Comparison of ENCODE assay signal across 8 mouse cellular contexts in genomic region chr7:127935748-127936159, GRCm38 (mm10). TPM values are rescaled to one million over a fixed set of nuclear protein-coding genes. Genes with fewer than 3 reads are reported as not detected.
A peak's percentile ranks its signal among the peaks of the same experiment; 100 is the strongest.
DNase-seq lines count a peak whose midpoint lies in the region; ATAC-seq lines count a peak whose summit lies in the region.

No protein-coding gene starts in this region.

- peak overlapping the region; percentile 97 for H3K4me2 ChIP-seq in lung, embryonic 15.5 days
- H3K4me2 ChIP-seq in embryonic facial prominence, embryonic 14.5 days (ENCODE audit: low read depth, low read length) = peak overlapping the region; percentile 81
- H3K4me2 ChIP-seq in limb, embryonic 11.5 days (ENCODE audit: low read depth, severe bottlenecking) = peak overlapping the region; percentile 96
- H3K4me2 ChIP-seq in neural tube, embryonic 13.5 days = peak overlapping the region; percentile 88

- H3K4me3 ChIP-seq in lung, embryonic 15.5 days = peak overlapping the region; percentile 73
- peak overlapping the region; percentile 77 for H3K4me3 ChIP-seq in embryonic facial prominence, embryonic 14.5 days (ENCODE audit: low read depth, low read length)
- H3K4me3 ChIP-seq in limb, embryonic 11.5 days (ENCODE audit: low read depth, low read length) = peak overlapping the region; percentile 72
- peak overlapping the region; percentile 74 for H3K4me3 ChIP-seq in neural tube, embryonic 13.5 days

- no peak for DNase-seq in lung, postnatal 14 days
- peak; percentile 29 for DNase-seq in embryonic facial prominence, embryonic 14.5 days (ENCODE audit: low spot score)
- DNase-seq in limb, embryonic 11.5 days (ENCODE audit: low spot score) = no peak
- no peak for DNase-seq in adrenal gland, adult (ENCODE audit: inconsistent age in 2 of 2, low spot score in 1 of 2)
- DNase-seq in urinary bladder, adult 18-20 months (ENCODE audit: low spot score in 2 of 2) = no peak
- no peak for DNase-seq in cerebellum, postnatal 14 days

- H3K27ac ChIP-seq in lung, embryonic 15.5 days = peak overlapping the region; percentile 71
- H3K27ac ChIP-seq in embryonic facial prominence, embryonic 14.5 days (replicated peaks; ENCODE audit: low read depth, low read length) = peak overlapping the region; percentile 65; the same call in 1 of the 2 replicates
- H3K27ac ChIP-seq in limb, embryonic 11.5 days (replicated peaks; ENCODE audit: low read depth, low read length) = no peak overlapping the region
- peak overlapping the region; percentile 82 for H3K27ac ChIP-seq in neural tube, embryonic 13.5 days (replicated peaks)

- no peaks in the 10 kb centered on the region for H3K9me3 ChIP-seq in lung, embryonic 15.5 days
- H3K9me3 ChIP-seq in embryonic facial prominence, embryonic 14.5 days (ENCODE audit: control insufficient read depth, low read length) = no peaks in the 10 kb centered on the region
- no peaks in the 10 kb centered on the region for H3K9me3 ChIP-seq in limb, embryonic 11.5 days (ENCODE audit: control insufficient read depth, low read length)
- H3K9me3 ChIP-seq in neural tube, embryonic 13.5 days = no peaks in the 10 kb centered on the region

- peak overlapping the region; percentile 78 for H3K9ac ChIP-seq in lung, embryonic 15.5 days
- H3K9ac ChIP-seq in embryonic facial prominence, embryonic 14.5 days (ENCODE audit: low read depth, low read length) = peak overlapping the region; percentile 68
- peak overlapping the region; percentile 75 for H3K9ac ChIP-seq in limb, embryonic 11.5 days (ENCODE audit: low read length)
- peak overlapping the region; percentile 87 for H3K9ac ChIP-seq in neural tube, embryonic 13.5 days

- no peaks in the 10 kb centered on the region for H3K36me3 ChIP-seq in lung, embryonic 15.5 days
- H3K36me3 ChIP-seq in embryonic facial prominence, embryonic 14.5 days (ENCODE audit: control insufficient read depth, insufficient read depth, low read length) = no peaks in the 10 kb centered on the region
- H3K36me3 ChIP-seq in limb, embryonic 11.5 days (ENCODE audit: control insufficient read depth, insufficient read depth, low read length) = no peaks in the 10 kb centered on the region
- H3K36me3 ChIP-seq in neural tube, embryonic 13.5 days = no peaks in the 10 kb centered on the region

- peak; percentile 14 for ATAC-seq in lung, embryonic 15.5 days (ENCODE audit: borderline replicate concordance, extremely low read depth, low FRiP score, low TSS enrichment)
- peak; percentile 31 for ATAC-seq in embryonic facial prominence, embryonic 14.5 days (ENCODE audit: low read depth)
- 0 out of 2 replicates have a peak, but pooled peaks have one; percentile 9 for ATAC-seq in limb, embryonic 11.5 days (ENCODE audit: insufficient number of reproducible peaks, low FRiP score, low TSS enrichment, low read depth)
- ATAC-seq in neural tube, embryonic 13.5 days (ENCODE audit: low read depth) = peak; percentile 73

- H3K4me1 ChIP-seq in lung, embryonic 15.5 days = peaks cover 45% of the 10 kb centered on the region
- H3K4me1 ChIP-seq in embryonic facial prominence, embryonic 14.5 days (ENCODE audit: control insufficient read depth, insufficient read depth, low read length) = peaks cover 13% of the 10 kb centered on the region
- H3K4me1 ChIP-seq in limb, embryonic 11.5 days (ENCODE audit: control insufficient read depth, insufficient read depth, low read length) = 0 out of 2 replicates have a peak, but pooled peaks cover 3% of the 10 kb centered on the region
- peaks cover 18% of the 10 kb centered on the region for H3K4me1 ChIP-seq in neural tube, embryonic 13.5 days (replicated peaks)

- no peaks in the 10 kb centered on the region for H3K27me3 ChIP-seq in lung, embryonic 15.5 days
- H3K27me3 ChIP-seq in embryonic facial prominence, embryonic 14.5 days (replicated peaks; ENCODE audit: control insufficient read depth, insufficient read depth, low read length) = no peaks in the 10 kb centered on the region
- no peaks in the 10 kb centered on the region for H3K27me3 ChIP-seq in limb, embryonic 11.5 days (ENCODE audit: control insufficient read depth, insufficient read depth, low read length)
- H3K27me3 ChIP-seq in neural tube, embryonic 13.5 days = peaks cover 6% of the 10 kb centered on the region

- WGBS in lung, embryonic 15.5 days = under 1% methylated on average over 38 of the region's 38 CpGs
- WGBS in embryonic facial prominence, embryonic 14.5 days = under 1% methylated on average over 27 of the region's 38 CpGs
- WGBS in limb, embryonic 11.5 days = 1% methylated on average over 36 of the region's 38 CpGs
- 1% methylated on average over 38 of the region's 38 CpGs for WGBS in neural tube, embryonic 13.5 days

RNA-seq across cellular contexts. Expression of gene Prss8, which starts 5.8 kb away (rescaled TPM):
- polyA plus RNA-seq in lung, embryonic 15.5 days (2015; fragmentation: Nextera tagmentation; extraction: Ambion mirVana) = 80.0 and 84.5 TPM in 2 replicates
- 11.1 and 11.3 TPM in 2 replicates for polyA plus RNA-seq in embryonic facial prominence, embryonic 14.5 days (2014; fragmentation: Nextera tagmentation; extraction: Ambion mirVana)
- 4.0 and 5.0 TPM in 2 replicates for polyA plus RNA-seq in limb, embryonic 11.5 days (2014; fragmentation: Nextera tagmentation; extraction: Ambion mirVana)
- polyA plus RNA-seq in neural tube, embryonic 13.5 days (2015; fragmentation: Nextera tagmentation; extraction: Ambion mirVana) = 0.18 and 0.58 TPM in 2 replicates

RNA-seq across cellular contexts. Expression of gene Prss36, which starts 10.8 kb away (rescaled TPM):
- 11.8 and 13.1 TPM in 2 replicates for polyA plus RNA-seq in lung, embryonic 15.5 days (2015; fragmentation: Nextera tagmentation; extraction: Ambion mirVana)
- polyA plus RNA-seq in embryonic facial prominence, embryonic 14.5 days (2014; fragmentation: Nextera tagmentation; extraction: Ambion mirVana) = 10.6 and 11.1 TPM in 2 replicates
- 11.5 and 13.3 TPM in 2 replicates for polyA plus RNA-seq in limb, embryonic 11.5 days (2014; fragmentation: Nextera tagmentation; extraction: Ambion mirVana)
- polyA plus RNA-seq in neural tube, embryonic 13.5 days (2015; fragmentation: Nextera tagmentation; extraction: Ambion mirVana) = 13.7 and 14.8 TPM in 2 replicates

RNA-seq across cellular contexts. Expression of gene Kat8, which starts 23.4 kb away (rescaled TPM):
- polyA plus RNA-seq in lung, embryonic 15.5 days (2015; fragmentation: Nextera tagmentation; extraction: Ambion mirVana) = 39.5 and 44.3 TPM in 2 replicates
- polyA plus RNA-seq in embryonic facial prominence, embryonic 14.5 days (2014; fragmentation: Nextera tagmentation; extraction: Ambion mirVana) = 31.7 and 35.5 TPM in 2 replicates
- polyA plus RNA-seq in limb, embryonic 11.5 days (2014; fragmentation: Nextera tagmentation; extraction: Ambion mirVana) = 48.2 and 53.7 TPM in 2 replicates
- polyA plus RNA-seq in neural tube, embryonic 13.5 days (2015; fragmentation: Nextera tagmentation; extraction: Ambion mirVana) = 47.1 and 55.8 TPM in 2 replicates

RNA-seq across cellular contexts. Expression of gene Fus, which starts 31.5 kb away (rescaled TPM):
- polyA plus RNA-seq in lung, embryonic 15.5 days (2015; fragmentation: Nextera tagmentation; extraction: Ambion mirVana) = 428 and 443 TPM in 2 replicates
- polyA plus RNA-seq in embryonic facial prominence, embryonic 14.5 days (2014; fragmentation: Nextera tagmentation; extraction: Ambion mirVana) = 46.3 and 58.2 TPM in 2 replicates
- 62.7 and 63.1 TPM in 2 replicates for polyA plus RNA-seq in limb, embryonic 11.5 days (2014; fragmentation: Nextera tagmentation; extraction: Ambion mirVana)
- polyA plus RNA-seq in neural tube, embryonic 13.5 days (2015; fragmentation: Nextera tagmentation; extraction: Ambion mirVana) = 376 and 434 TPM in 2 replicates

RNA-seq across cellular contexts. Expression of gene Bckdk, which starts 31.9 kb away (rescaled TPM):
- 134 and 142 TPM in 2 replicates for polyA plus RNA-seq in lung, embryonic 15.5 days (2015; fragmentation: Nextera tagmentation; extraction: Ambion mirVana)
- polyA plus RNA-seq in embryonic facial prominence, embryonic 14.5 days (2014; fragmentation: Nextera tagmentation; extraction: Ambion mirVana) = 121 and 125 TPM in 2 replicates
- 124 TPM in 2 replicates for polyA plus RNA-seq in limb, embryonic 11.5 days (2014; fragmentation: Nextera tagmentation; extraction: Ambion mirVana)
- polyA plus RNA-seq in neural tube, embryonic 13.5 days (2015; fragmentation: Nextera tagmentation; extraction: Ambion mirVana) = 55.3 and 64.4 TPM in 2 replicates

Comparison
In these comparisons a context has a peak if more than half of its experiments do, and no peak if none do; other contexts are left out.
1. ATAC-seq: peak in every context shown above with its lines; median percentile 73 in neural tube, embryonic 13.5 days; 31 in embryonic facial prominence, embryonic 14.5 days; 14 in lung, embryonic 15.5 days; 9 in limb, embryonic 11.5 days.